Mouse (Mus musculus) midbrain, embryonic 11.5 days (tissue): ENCODE results near the gene Trp73. TPM values are rescaled to one million over a fixed set of nuclear protein-coding genes. Genes with fewer than 3 reads are reported as not detected.

Experiments used
- ATAC-seq: fragments of 200-750 bp; cut with Nextera tagmentation; 2 replicates; pipeline ENCODE4 v1.8.0; 2017; ENCODE audit warnings: moderate TSS enrichment, moderate library complexity; ENCODE audit not compliant: low FRiP score
- DNase-seq: peaks from one replicate; pipeline ENCODE4 v3.0.0; 2015; ENCODE audit warnings: low spot score; ENCODE audit errors: missing footprints
- H3K27ac ChIP-seq: fragments of 300-500 bp; sonication (generic); 2 replicates; pipeline ENCODE4 v1.5.1; 2014; ENCODE audit warnings: low read depth, low read length
- H3K27me3 ChIP-seq: fragments of 300-500 bp; sonication (generic); 2 replicates; pipeline ENCODE4 v1.6.1; 2014; ENCODE audit warnings: mild to moderate bottlenecking, low read length, moderate library complexity, mixed read lengths; ENCODE audit not compliant: control insufficient read depth, insufficient read depth
- H3K36me3 ChIP-seq: fragments of 300-500 bp; sonication (generic); 2 replicates; pipeline ENCODE4 v1.6.1; 2014; ENCODE audit warnings: mild to moderate bottlenecking, low read length, moderate library complexity, mixed read lengths; ENCODE audit not compliant: control insufficient read depth, insufficient read depth
- H3K4me1 ChIP-seq: fragments of 300-500 bp; sonication (generic); 2 replicates; pipeline ENCODE4 v1.6.1; 2014; ENCODE audit warnings: low read length; ENCODE audit not compliant: control insufficient read depth, insufficient read depth
- H3K4me2 ChIP-seq: fragments of 300-500 bp; sonication (generic); 2 replicates; pipeline ENCODE4 v1.6.1; 2014; ENCODE audit warnings: mild to moderate bottlenecking, moderate library complexity
- H3K4me3 ChIP-seq: fragments of 300-500 bp; sonication (generic); 2 replicates; pipeline ENCODE4 v1.5.1; 2014; ENCODE audit warnings: low read depth, low read length
- H3K9ac ChIP-seq: fragments of 300-500 bp; sonication (generic); 2 replicates; pipeline ENCODE4 v1.6.1; 2014; ENCODE audit warnings: low read length
- H3K9me3 ChIP-seq: fragments of 300-500 bp; sonication (generic); 2 replicates; pipeline ENCODE4 v1.6.1; 2016; ENCODE audit warnings: low read length; ENCODE audit not compliant: control insufficient read depth
- WGBS: fragments of 180-500 bp; shearing (Covaris S2); extraction: QIAGEN DNeasy Blood & Tissue Kit; methylation state at CpG from one replicate; pipeline ENCODE4 v1.1.7; 2014; 5-methylcytosine and 5-hydroxymethylcytosine counted together
- polyA plus RNA-seq: library from polyadenylated mRNA; unstranded; fragments of >200 nt; fragmentation: Nextera tagmentation; extraction: Ambion mirVana; gene quantifications from 2 replicates; pipeline ENCODE4 v1.2.1, GENCODE M21; 2014

Gene Trp73
- polyA plus RNA-seq, 1 experiment from 2014 or later: 0.15 TPM

GRCm38 (mm10) chr4:154023754-154024601 is 116.0 kb downstream of the Trp73 start:
- Histone ChIP-seq H3K4me1 (peaks cover 14% of the 10 kb centered on the region), H3K27ac (no peak overlapping the region; the same call in 1 of the 2 replicates), H3K4me2 (no peak overlapping the region), H3K9ac (no peak overlapping the region), H3K4me3 (no peak overlapping the region), H3K36me3 (peaks cover 17% of the 10 kb centered on the region), H3K9me3 (no peaks in the 10 kb centered on the region), H3K27me3 (peaks cover 2% of the 10 kb centered on the region; the same call in 1 of the 2 replicates)
- ATAC-seq (no peak), DNase-seq (no peak)
- 28% methylated on average over 8 of the region's 8 CpGs for WGBS

- peaks cover 14% of the 10 kb centered on the region for H3K4me1 ChIP-seq
- DNase-seq: no peak
- no peak overlapping the region for H3K4me2 ChIP-seq
- no peak for ATAC-seq
- H3K36me3 ChIP-seq: peaks cover 26% of the 10 kb centered on the region
- H3K9ac ChIP-seq: no peak overlapping the region
- H3K9me3 ChIP-seq: no peaks in the 10 kb centered on the region
- H3K27ac ChIP-seq: no peak overlapping the region
- WGBS: 31% methylated on average over 4 of the region's 4 CpGs
- H3K4me3 ChIP-seq: no peak overlapping the region
- H3K27me3 ChIP-seq: peaks cover 2% of the 10 kb centered on the region; the same call in 1 of the 2 replicates
These were observed 117.2 kb downstream of the Trp73 start for GRCm38 (mm10) chr4:154022844-154023243.

DNA sequence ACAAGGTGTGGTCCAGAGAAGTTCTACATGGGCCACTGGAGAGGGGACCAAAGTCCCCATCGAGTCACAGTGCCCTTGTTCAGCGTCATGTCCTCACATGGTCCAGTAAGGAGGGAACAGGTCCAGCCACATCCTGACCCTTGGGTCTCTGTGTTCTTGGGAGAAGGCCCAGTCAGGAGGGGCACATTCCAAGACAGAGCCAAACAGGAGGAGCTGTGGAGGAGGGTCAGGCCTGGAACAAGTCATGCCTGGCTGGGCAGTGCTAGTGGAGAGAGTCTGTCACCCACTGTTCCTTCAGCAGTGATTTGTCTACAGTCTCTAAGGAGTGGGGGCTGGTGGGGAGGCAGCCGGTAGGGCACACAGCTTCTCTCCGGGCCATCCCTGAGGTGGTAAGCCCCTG is 117.6 kb downstream of the Trp73 start:
- Histone ChIP-seq H3K4me2 (no peak overlapping the region), H3K27ac (no peak overlapping the region), H3K36me3 (peaks cover 27% of the 10 kb centered on the region), H3K27me3 (peaks cover 2% of the 10 kb centered on the region; the same call in 1 of the 2 replicates), H3K9me3 (no peaks in the 10 kb centered on the region), H3K9ac (no peak overlapping the region), H3K4me3 (no peak overlapping the region), H3K4me1 (peaks cover 14% of the 10 kb centered on the region)
- DNase-seq: no peak
- ATAC-seq: no peak
- WGBS: 82% methylated on average over 4 of the region's 4 CpGs

DNA sequence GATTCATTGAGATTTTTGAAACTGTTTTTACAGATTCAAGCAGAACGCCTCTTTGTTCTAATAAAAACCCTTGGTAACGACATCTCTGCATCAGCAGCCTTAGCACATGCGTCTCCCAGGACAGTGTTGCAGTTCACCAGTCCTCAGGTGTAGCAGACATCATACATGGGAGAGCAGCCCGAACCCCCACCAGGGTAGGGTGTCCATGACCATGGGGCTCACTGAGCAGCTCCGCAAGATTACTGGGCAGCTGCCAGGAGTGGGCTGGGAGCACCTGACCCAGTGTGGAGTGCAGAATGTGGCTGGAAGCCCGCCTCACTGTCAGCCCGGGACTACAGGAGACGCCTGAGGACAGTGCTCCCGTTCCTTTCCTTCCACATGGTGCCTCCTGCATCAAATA is 118.6 kb downstream of the Trp73 start:
- Histone ChIP-seq H3K4me1 (peaks cover 14% of the 10 kb centered on the region), H3K36me3 (peaks cover 34% of the 10 kb centered on the region), H3K4me2 (no peak overlapping the region), H3K27ac (no peak overlapping the region), H3K9me3 (no peaks in the 10 kb centered on the region), H3K27me3 (peaks cover 2% of the 10 kb centered on the region; the same call in 1 of the 2 replicates), H3K9ac (no peak overlapping the region), H3K4me3 (no peak overlapping the region)
- ATAC-seq: no peak
- WGBS: 93% methylated on average over 9 of the region's 9 CpGs
- DNase-seq: no peak

DNA sequence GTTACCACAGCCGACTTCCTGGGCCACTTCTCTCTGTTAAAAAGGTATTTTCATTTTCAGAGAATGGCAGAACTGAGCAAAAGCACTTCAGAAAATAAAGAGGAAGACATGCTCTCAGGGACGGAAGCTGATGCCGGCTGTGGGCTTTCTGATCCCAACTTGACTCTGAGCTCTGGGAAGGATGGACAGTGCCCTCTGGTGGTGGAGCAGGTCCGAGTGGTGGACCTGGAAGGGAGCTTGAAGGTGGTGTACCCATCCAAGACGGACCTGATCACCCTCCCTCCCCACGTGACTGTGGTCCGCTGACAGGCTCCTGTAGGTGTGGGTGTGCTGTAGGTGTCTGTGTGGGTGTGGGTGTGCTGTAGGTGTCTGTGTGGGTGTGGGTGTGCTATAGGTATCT is 120.4 kb downstream of the Trp73 start:
- Histone ChIP-seq H3K4me2 (no peak overlapping the region), H3K4me1 (peaks cover 4% of the 10 kb centered on the region; the same call in 1 of the 2 replicates), H3K9ac (no peak overlapping the region), H3K36me3 (peaks cover 39% of the 10 kb centered on the region), H3K27me3 (no peaks in the 10 kb centered on the region), H3K4me3 (no peak overlapping the region), H3K9me3 (no peaks in the 10 kb centered on the region), H3K27ac (no peak overlapping the region)
- DNase-seq (no peak), ATAC-seq (no peak)
- 76% methylated on average over 7 of the region's 7 CpGs for WGBS

DNA sequence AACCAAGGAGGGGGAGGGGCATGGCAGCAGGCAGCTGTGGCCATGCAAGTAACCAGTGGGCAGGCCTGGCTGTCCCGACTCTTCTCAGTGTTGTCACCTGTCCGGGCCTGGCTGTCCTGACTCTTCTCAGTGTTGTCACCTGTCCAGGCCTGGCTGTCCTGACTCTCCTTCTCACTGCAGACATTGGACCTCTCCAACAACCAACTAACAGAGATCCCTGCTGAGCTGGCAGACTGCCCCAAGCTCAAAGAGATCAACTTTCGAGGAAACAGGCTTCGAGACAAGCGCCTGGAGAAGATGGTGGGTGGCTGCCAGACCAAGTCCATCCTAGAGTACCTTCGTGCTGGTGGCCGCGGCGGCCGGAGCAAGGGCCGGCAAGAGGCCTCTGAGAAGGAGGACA is 124.5 kb downstream of the Trp73 start:
- DNase-seq: no peak
- Histone ChIP-seq H3K4me1 (peaks cover 12% of the 10 kb centered on the region), H3K27me3 (no peaks in the 10 kb centered on the region), H3K36me3 (peaks cover 33% of the 10 kb centered on the region), H3K9me3 (no peaks in the 10 kb centered on the region), H3K9ac (no peak overlapping the region), H3K27ac (no peak overlapping the region), H3K4me2 (no peak overlapping the region), H3K4me3 (no peak overlapping the region)
- ATAC-seq: no peak
- WGBS: 94% methylated on average over 11 of the region's 11 CpGs

DNA sequence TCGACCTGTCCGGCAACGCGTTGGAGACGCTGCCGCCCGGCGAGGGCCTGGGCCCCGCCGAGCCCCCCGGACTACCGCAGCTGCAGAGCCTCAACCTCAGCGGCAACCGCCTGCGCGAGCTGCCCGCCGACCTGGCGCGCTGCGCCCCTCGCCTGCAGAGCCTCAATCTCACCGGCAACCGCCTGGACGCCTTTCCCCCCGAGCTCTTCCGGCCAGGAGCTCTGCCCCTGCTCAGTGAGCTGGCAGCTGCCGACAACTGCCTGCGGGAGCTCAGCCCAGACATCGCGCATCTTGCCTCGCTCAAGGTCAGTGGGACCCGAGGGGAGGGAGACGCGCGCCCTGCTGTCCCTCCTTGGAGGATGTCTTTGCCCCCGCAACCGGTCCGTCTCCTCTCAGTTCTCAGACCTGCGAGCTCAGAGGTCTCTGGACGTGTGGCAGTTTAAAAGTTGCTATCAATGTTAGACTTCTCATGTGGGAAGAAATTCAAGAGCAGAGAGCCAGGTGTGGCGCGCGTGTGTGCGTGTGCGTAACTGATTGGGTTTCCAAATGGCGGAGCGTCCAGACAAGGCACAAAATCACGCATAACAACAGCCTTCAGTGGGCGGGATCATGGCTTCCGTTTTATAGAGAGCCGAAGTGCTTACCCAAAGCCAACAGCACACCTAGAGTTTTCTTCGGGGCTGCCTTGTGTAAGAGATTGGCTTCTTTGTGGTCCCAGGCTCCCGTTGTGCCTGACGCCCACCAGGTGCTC is 127.7 kb downstream of the Trp73 start:
- no peak for ATAC-seq
- H3K27me3 ChIP-seq: no peaks in the 10 kb centered on the region
- H3K4me3 ChIP-seq: peak overlapping the region; percentile 100
- H3K36me3 ChIP-seq: peaks cover 11% of the 10 kb centered on the region
- H3K9me3 ChIP-seq: no peaks in the 10 kb centered on the region
- H3K27ac ChIP-seq: no peak overlapping the region
- H3K9ac ChIP-seq: peak overlapping the region; percentile 93
- WGBS: 3% methylated on average over 51 of the region's 55 CpGs
- peaks cover 12% of the 10 kb centered on the region for H3K4me1 ChIP-seq
- H3K4me2 ChIP-seq: peak overlapping the region; percentile 99
- no peak for DNase-seq

GRCm38 (mm10) chr4:154011646-154012089 is 128.3 kb downstream of the Trp73 start, which contains the start of gene Lrrc47:
TSS of gene Lrrc47 (plus strand) at chr4:154011731.
- peak; percentile 96 for ATAC-seq
- Histone ChIP-seq H3K4me1 (peaks cover 12% of the 10 kb centered on the region), H3K4me2 (peak within 1 kb of the TSS; percentile 99), H3K36me3 (peaks cover 7% of the 10 kb centered on the region), H3K4me3 (peak within 1 kb of the TSS; percentile 100), H3K27ac (no peak within 1 kb of the TSS), H3K9me3 (no peaks in the 10 kb centered on the region), H3K27me3 (no peaks in the 10 kb centered on the region), H3K9ac (peak within 1 kb of the TSS; percentile 93)
- peak; percentile 98 for DNase-seq
- WGBS: 0% methylated on average over 49 of the region's 59 CpGs
